Mouse (Mus musculus) embryonic facial prominence, embryonic 12.5 days (tissue): ENCODE measurements around the gene Fam149b. TPM values are rescaled to one million over a fixed set of nuclear protein-coding genes. Genes with fewer than 3 reads are reported as not detected.

Experiments
- ATAC-seq: fragments of 200-750 bp; cut with Nextera tagmentation; 2 replicates; pipeline ENCODE4 v1.8.0; 2017; ENCODE audit not compliant: insufficient number of reproducible peaks, insufficient read depth, low FRiP score, low TSS enrichment
- H3K27ac ChIP-seq: fragments of 300-500 bp; sonication (generic); 2 replicates; pipeline ENCODE4 v1.5.1; 2016; ENCODE audit warnings: mild to moderate bottlenecking
- H3K27me3 ChIP-seq: fragments of 300-500 bp; sonication (generic); 2 replicates; pipeline ENCODE4 v1.6.1; 2016; ENCODE audit warnings: mild to moderate bottlenecking, moderate library complexity
- H3K36me3 ChIP-seq: fragments of 300-500 bp; sonication (generic); 2 replicates; pipeline ENCODE4 v1.6.1; 2016; ENCODE audit warnings: mild to moderate bottlenecking
- H3K4me1 ChIP-seq: fragments of 300-500 bp; sonication (generic); 2 replicates; pipeline ENCODE4 v1.6.1; 2016
- H3K4me2 ChIP-seq: fragments of 300-500 bp; sonication (generic); replicated peaks from 2 replicates; pipeline ENCODE4 v1.6.1; 2016; ENCODE audit warnings: mild to moderate bottlenecking, moderate library complexity
- H3K4me3 ChIP-seq: fragments of 300-500 bp; sonication (generic); 2 replicates; pipeline ENCODE4 v1.5.1; 2016; ENCODE audit warnings: mild to moderate bottlenecking
- H3K9ac ChIP-seq: fragments of 300-500 bp; sonication (generic); 2 replicates; pipeline ENCODE4 v1.6.1; 2016; ENCODE audit warnings: mild to moderate bottlenecking, moderate library complexity
- H3K9me3 ChIP-seq: fragments of 300-500 bp; sonication (generic); 2 replicates; pipeline ENCODE4 v1.6.1; 2016; ENCODE audit warnings: mild to moderate bottlenecking, moderate library complexity
- WGBS: fragments of 180-500 bp; shearing (Covaris S2); methylation state at CpG from one replicate; pipeline ENCODE4 v1.1.7; 2016; 5-methylcytosine and 5-hydroxymethylcytosine counted together
- polyA plus RNA-seq: library from polyadenylated mRNA; unstranded; fragments of >200 nt; fragmentation: Nextera tagmentation; extraction: Ambion mirVana; gene quantifications from 2 replicates; pipeline ENCODE4 v1.2.1, GENCODE M21; 2016

Fam149b gene
- polyA plus RNA-seq, 1 experiment from 2014 or later = 53.5 TPM

DNA sequence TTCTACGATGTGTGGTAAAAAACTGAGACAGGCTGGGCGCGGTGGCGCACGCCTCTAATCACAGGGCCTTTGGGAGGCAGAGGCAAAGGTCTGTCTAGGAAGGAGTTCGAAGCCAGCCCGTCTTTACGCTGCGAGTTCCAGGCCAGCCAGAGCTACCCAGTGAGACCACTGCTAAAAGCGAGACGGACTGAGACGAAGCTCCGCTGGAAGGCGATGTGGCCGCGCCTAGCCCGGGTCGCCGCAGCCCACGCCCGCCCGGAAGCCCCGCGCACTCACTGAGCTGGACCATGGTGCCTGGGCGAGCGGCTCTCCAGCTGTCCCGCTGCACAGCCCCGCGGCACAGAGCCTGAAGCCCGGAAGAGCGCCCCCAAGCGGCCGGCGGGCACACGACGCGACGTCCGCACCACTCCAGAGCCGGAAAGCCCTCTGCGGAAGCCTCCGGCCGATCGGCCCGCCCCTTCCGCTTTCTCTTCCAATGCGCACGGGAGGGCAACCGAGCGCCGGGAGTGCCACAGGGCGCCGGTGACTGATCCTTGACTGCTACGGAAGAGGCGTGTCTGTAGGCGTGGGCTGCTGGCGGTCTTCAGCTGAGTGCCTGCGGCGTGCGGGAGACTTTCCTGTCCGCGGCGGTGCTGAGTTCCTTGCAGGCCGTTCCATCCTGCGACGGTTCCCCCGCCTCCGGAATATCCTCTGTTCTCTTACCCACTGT lies 45.4 kb downstream of the Fam149b start, which contains the start of gene Mrps16:
Gene Mrps16 (minus strand): TSS at position 430 of the 709 bp plus-strand sequence.
- peaks cover 14% of the 10 kb centered on the region for H3K36me3 ChIP-seq
- H3K9ac ChIP-seq = peak within 1 kb of the TSS; percentile 86
- peak within 1 kb of the TSS; percentile 57 for H3K4me2 ChIP-seq
- peak within 1 kb of the TSS; percentile 84 for H3K4me3 ChIP-seq
- H3K9me3 ChIP-seq = no peaks in the 10 kb centered on the region
- ATAC-seq = peak; percentile 92
- H3K4me1 ChIP-seq = 0 out of 2 replicates have a peak, but pooled peaks cover 3% of the 10 kb centered on the region
- no peaks in the 10 kb centered on the region for H3K27me3 ChIP-seq
- WGBS = 1% methylated on average over 65 of the region's 68 CpGs
- peak within 1 kb of the TSS; percentile 88 for H3K27ac ChIP-seq

DNA sequence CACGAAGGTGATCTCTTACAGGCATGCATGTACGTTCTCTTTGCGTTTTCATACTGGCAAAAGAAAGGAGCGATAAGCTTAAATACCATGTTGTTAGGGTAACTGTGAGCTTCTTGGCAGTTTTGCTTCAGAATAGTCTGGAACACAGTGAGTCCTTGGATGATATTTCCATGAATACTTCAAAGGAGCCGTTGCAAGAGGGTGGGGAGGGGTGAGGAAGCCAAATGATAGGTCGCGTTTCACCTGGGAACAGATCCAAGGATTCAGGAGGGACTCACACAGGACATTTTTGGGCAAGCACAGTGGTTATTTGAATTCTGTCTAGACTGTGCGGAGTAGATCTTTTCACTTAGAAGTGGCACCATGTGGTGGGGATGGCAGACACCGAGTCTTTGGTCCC lies 49.3 kb downstream of the Fam149b start:
- Histone ChIP-seq H3K4me3 (no peak overlapping the region), H3K27ac (no peak overlapping the region), H3K36me3 (no peaks in the 10 kb centered on the region), H3K9ac (no peak overlapping the region; the same call in 1 of the 2 replicates), H3K4me1 (no peaks in the 10 kb centered on the region), H3K9me3 (no peaks in the 10 kb centered on the region), H3K27me3 (no peaks in the 10 kb centered on the region), H3K4me2 (no peak overlapping the region)
- WGBS = 83% methylated on average over 9 of the region's 9 CpGs
- no peak for ATAC-seq

DNA sequence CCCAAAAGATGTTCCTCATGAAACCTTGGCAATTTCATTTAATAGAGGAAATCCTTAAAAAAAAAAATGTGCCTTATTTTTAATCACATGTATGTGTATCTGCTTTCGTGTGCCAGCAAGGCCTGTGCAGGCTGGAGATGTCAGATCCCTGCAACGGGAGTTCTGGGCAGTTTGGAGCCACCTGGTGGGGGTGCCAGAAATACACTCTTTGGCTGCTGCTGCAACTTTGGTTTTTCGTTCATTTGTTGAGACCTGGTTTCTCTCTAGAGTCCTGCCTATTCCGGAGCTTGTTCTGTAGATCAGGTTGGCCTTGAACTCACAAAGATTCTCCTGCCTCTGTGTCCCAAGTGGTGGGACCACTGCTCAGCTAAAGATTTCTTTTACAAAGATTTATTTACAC lies 50.9 kb downstream of the Fam149b start:
- no peak overlapping the region for H3K4me3 ChIP-seq

DNA sequence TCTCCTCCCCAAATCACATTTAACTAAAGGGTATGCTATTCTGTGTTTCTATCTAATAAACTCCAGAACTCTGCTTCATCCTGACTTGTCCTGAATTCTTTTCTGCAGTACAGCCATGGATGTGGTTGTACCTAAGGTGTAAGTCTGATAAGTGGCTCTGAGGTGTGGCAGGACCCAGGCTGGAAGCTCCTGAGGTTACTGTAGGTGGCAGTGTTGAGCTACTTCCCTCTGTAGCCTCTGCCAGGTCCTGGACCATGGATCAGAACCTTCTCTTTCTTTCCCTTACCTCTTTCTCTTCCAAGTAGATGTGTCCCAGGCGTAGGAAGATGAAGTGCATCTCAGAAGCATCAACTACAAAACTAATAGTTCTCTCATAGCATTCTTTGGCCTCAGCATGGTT lies 52.1 kb downstream of the Fam149b start:
- no peaks in the 10 kb centered on the region for H3K4me1 ChIP-seq
- H3K4me2 ChIP-seq = no peak overlapping the region
- H3K9me3 ChIP-seq = no peaks in the 10 kb centered on the region
- ATAC-seq = no peak
- H3K36me3 ChIP-seq = no peaks in the 10 kb centered on the region
- H3K27me3 ChIP-seq = no peaks in the 10 kb centered on the region
- H3K27ac ChIP-seq = no peak overlapping the region
- H3K4me3 ChIP-seq = no peak overlapping the region
- no peak overlapping the region for H3K9ac ChIP-seq
- WGBS = 63% methylated on average over 1 of the region's 1 CpGs

More for the DNA sequence above, 50.9 kb downstream of the Fam149b start:
- no peaks in the 10 kb centered on the region for H3K9me3 ChIP-seq
- H3K27ac ChIP-seq = no peak overlapping the region
- no peak overlapping the region for H3K9ac ChIP-seq
- H3K4me2 ChIP-seq = no peak overlapping the region
- WGBS = 45% methylated on average over 4 of the region's 4 CpGs
- no peaks in the 10 kb centered on the region for H3K4me1 ChIP-seq
- ATAC-seq = no peak
- no peaks in the 10 kb centered on the region for H3K36me3 ChIP-seq
- no peaks in the 10 kb centered on the region for H3K27me3 ChIP-seq

DNA sequence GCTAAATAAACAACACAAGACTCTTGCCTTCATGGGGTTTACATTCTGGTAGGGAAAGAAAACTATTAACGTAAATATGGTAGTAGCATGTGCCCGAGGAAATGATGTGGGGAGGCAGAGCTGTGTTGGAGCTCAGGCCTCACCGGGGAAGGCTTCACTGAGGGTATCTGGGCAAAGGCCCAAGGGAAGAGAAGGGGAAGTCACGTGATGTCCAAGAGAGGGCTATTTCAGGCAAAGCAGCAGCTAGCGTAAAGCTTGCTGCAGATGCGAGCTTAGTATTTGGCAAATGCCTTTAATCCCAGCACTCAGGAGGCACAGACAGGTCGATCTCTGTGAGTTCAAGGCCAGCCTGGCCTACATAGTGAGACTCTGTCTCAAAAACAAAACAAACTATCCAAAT lies 74.3 kb downstream of the Fam149b start:
- Histone ChIP-seq H3K27ac (no peak overlapping the region), H3K9ac (no peak overlapping the region), H3K36me3 (no peaks in the 10 kb centered on the region), H3K4me2 (no peak overlapping the region), H3K4me1 (no peaks in the 10 kb centered on the region), H3K27me3 (no peaks in the 10 kb centered on the region), H3K4me3 (no peak overlapping the region), H3K9me3 (no peaks in the 10 kb centered on the region)
- WGBS = 68% methylated on average over 7 of the region's 7 CpGs
- ATAC-seq = no peak

DNA sequence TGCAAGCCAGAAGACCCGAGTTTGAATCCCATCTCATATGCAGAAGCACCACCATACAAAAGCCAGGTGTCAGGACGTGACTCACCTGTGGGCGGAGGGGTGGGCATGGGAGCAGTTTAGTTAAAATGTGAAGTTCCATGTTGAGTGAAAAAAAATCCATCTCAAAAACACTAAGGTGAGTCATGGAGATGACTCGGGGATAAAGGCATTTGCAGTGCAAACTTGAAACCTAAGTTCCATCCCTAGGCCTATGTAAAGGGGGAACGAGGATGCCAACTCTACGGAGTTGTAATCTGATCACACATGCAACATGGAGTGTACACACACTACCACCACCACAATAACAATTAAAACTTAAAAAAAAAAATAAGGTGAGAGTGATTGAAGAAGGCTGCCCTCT lies 75.1 kb downstream of the Fam149b start:
- Histone ChIP-seq H3K27me3 (no peaks in the 10 kb centered on the region), H3K4me2 (no peak overlapping the region), H3K27ac (no peak overlapping the region), H3K36me3 (no peaks in the 10 kb centered on the region), H3K9ac (no peak overlapping the region), H3K4me1 (no peaks in the 10 kb centered on the region), H3K9me3 (no peaks in the 10 kb centered on the region), H3K4me3 (no peak overlapping the region)
- WGBS = 82% methylated on average over 6 of the region's 6 CpGs
- no peak for ATAC-seq

DNA sequence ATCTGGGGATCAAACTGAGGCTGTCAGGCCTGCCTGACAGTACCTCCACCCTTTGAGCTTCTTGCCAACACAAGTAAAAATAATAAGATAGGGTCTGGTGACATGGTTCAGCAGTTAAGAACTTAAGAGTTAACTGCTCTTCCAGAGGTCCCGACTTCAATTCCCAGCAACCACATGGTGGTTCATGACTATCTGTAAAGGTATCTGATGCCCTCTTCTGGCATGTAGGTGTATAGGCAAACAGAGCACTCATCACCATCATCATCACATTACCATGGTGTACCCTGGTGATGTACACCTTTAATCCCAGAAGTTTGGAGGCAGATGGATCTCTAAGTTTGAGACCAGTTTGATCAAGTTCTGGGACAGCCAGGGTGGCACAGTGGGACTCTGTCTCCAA lies 80.6 kb downstream of the Fam149b start:
- 36% methylated on average over 1 of the region's 1 CpGs for WGBS

DNA sequence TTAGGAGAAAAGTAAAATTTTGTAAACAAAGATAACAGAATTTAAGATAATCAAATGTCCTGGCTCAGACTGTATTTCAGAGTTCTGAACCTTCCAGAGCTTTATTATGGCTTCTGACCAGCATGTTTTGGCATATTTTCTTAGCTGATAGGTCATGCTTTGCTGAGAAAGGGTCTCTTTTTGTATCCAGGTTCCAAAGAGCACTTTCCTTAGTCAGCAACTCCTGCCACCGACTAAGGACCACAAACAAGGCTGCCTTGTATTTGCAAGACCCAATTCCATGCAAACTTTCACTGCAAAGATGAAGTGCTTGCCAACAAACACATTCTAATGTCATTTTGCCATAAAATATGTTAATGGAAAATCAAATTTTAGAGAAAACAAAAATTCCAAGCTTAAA lies 81.9 kb downstream of the Fam149b start:
- no peak overlapping the region for H3K27ac ChIP-seq
- no peaks in the 10 kb centered on the region for H3K4me1 ChIP-seq
- no peak for ATAC-seq
- no peaks in the 10 kb centered on the region for H3K27me3 ChIP-seq
- 45% methylated on average over 1 of the region's 1 CpGs for WGBS
- no peak overlapping the region for H3K4me2 ChIP-seq
- no peaks in the 10 kb centered on the region for H3K9me3 ChIP-seq
- no peaks in the 10 kb centered on the region for H3K36me3 ChIP-seq
- no peak overlapping the region for H3K9ac ChIP-seq
- no peak overlapping the region for H3K4me3 ChIP-seq

More for the DNA sequence above, 80.6 kb downstream of the Fam149b start:
- Histone ChIP-seq H3K27me3 (no peaks in the 10 kb centered on the region), H3K27ac (no peak overlapping the region), H3K36me3 (no peaks in the 10 kb centered on the region), H3K4me1 (no peaks in the 10 kb centered on the region), H3K4me2 (no peak overlapping the region), H3K9me3 (no peaks in the 10 kb centered on the region), H3K4me3 (no peak overlapping the region), H3K9ac (no peak overlapping the region)
- ATAC-seq = no peak

DNA sequence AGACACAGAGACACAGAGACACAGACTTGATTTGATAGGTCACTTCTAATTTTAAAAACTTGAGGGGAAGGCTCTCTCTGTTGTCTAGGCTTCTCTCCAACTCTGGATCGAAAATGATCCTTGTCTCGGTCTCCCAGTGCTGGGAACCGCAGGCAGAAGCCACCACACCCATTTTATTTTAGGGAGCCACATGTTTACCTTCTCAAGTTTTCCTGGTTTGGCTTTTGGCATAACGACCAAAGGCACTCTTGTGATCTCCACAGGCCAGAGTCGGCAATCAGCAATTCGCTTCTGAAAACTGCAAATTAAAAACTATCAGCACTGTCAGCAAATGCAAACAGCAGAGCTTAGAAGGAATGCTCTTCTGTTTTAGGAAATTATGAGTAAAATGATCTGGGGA lies 83.8 kb downstream of the Fam149b start:
- Histone ChIP-seq H3K36me3 (no peaks in the 10 kb centered on the region), H3K27ac (no peak overlapping the region), H3K4me3 (no peak overlapping the region), H3K9me3 (no peaks in the 10 kb centered on the region), H3K27me3 (no peaks in the 10 kb centered on the region), H3K9ac (no peak overlapping the region), H3K4me1 (no peaks in the 10 kb centered on the region), H3K4me2 (no peak overlapping the region)
- 62% methylated on average over 6 of the region's 6 CpGs for WGBS
- no peak for ATAC-seq

DNA sequence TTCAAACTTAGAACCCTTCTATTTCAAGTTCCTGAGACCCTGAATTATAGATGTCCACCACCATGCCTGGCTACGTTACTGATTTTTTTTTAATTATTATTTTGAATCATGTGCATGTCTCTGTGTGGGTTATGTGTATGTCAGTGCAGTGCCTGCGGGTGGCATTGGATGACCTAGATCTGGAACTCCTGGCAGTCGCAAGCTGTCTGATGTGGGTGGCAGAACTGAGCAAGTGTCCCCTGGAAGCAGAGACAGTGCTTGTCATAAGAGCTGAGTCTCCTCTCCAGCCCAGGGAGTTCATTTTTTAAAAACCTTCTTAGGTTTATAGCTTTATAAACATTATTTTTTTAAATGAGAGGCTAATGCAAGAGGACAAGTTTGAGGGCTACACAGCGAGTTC lies 84.5 kb downstream of the Fam149b start:
- H3K36me3 ChIP-seq = no peaks in the 10 kb centered on the region
- H3K27ac ChIP-seq = 0 out of 2 replicates have a peak overlapping the region, but pooled peaks have one; percentile 2
- no peak overlapping the region for H3K4me3 ChIP-seq
- no peak overlapping the region for H3K4me2 ChIP-seq
- 78% methylated on average over 4 of the region's 4 CpGs for WGBS
- no peaks in the 10 kb centered on the region for H3K4me1 ChIP-seq
- H3K27me3 ChIP-seq = no peaks in the 10 kb centered on the region
- no peak for ATAC-seq
- H3K9me3 ChIP-seq = no peaks in the 10 kb centered on the region
- H3K9ac ChIP-seq = no peak overlapping the region
